Mouse (Mus musculus) gastrocnemius, adult 18-20 months (tissue): ENCODE measurements around the gene Dus2. TPM values are rescaled to one million over a fixed set of nuclear protein-coding genes. Genes with fewer than 3 reads are reported as not detected.

ENCODE experiments used
- DNase-seq: peaks from one replicate; pipeline ENCODE4 v3.0.0; 2021; ENCODE audit warnings: low spot score
- total RNA-seq, 2 experiments: library from RNA; stranded (reverse); gene quantifications; 2 replicates each; pipeline ENCODE4 v1.2.3; 2021

Dus2 gene
- total RNA-seq, 2 experiments from 2014 or later = 9.6 to 10.4 TPM

- DNase-seq = no peak
Measured at GRCm38 (mm10) chr8:106043055-106043454, 51.9 kb downstream of the Dus2 start.

- peak; percentile 69 for DNase-seq
Measured at GRCm38 (mm10) chr8:106044151-106044550, 53.0 kb downstream of the Dus2 start.

GRCm38 (mm10) chr8:106046872-106047559, 55.9 kb downstream of the Dus2 start:
- DNase-seq = no peak

- DNase-seq = no peak
Measured at GRCm38 (mm10) chr8:106047854-106048630, 56.9 kb downstream of the Dus2 start.

GRCm38 (mm10) chr8:106049840-106050239, 58.7 kb downstream of the Dus2 start:
- DNase-seq = no peak

GRCm38 (mm10) chr8:106051068-106051467, 59.9 kb downstream of the Dus2 start:
- no peak for DNase-seq

GRCm38 (mm10) chr8:106052510-106053089, 61.5 kb downstream of the Dus2 start:
- DNase-seq = no peak

GRCm38 (mm10) chr8:106054190-106054811, 63.2 kb downstream of the Dus2 start:
- no peak for DNase-seq

- no peak for DNase-seq
Measured at GRCm38 (mm10) chr8:106055038-106055437, 63.9 kb downstream of the Dus2 start.

GRCm38 (mm10) chr8:106056455-106056982, 65.4 kb downstream of the Dus2 start:
- no peak for DNase-seq

- DNase-seq = peak; percentile 95
Measured at GRCm38 (mm10) chr8:106058731-106059612, 67.8 kb downstream of the Dus2 start, which contains the start of gene Nfatc3. Gene Nfatc3 (plus strand): TSS chr8:106058840.

GRCm38 (mm10) chr8:106059613-106060371, 68.7 kb downstream of the Dus2 start:
- DNase-seq = peak; percentile 66

GRCm38 (mm10) chr8:106060521-106060920, 69.4 kb downstream of the Dus2 start:
- DNase-seq = no peak

- DNase-seq = no peak
Measured at GRCm38 (mm10) chr8:106061686-106062085, 70.5 kb downstream of the Dus2 start.

- no peak for DNase-seq
Measured at GRCm38 (mm10) chr8:106063046-106063445, 71.9 kb downstream of the Dus2 start.

GRCm38 (mm10) chr8:106066721-106067120, 75.6 kb downstream of the Dus2 start:
- no peak for DNase-seq

GRCm38 (mm10) chr8:106069565-106069964, 78.4 kb downstream of the Dus2 start:
- DNase-seq = peak; percentile 25

GRCm38 (mm10) chr8:106072113-106072512, 81.0 kb downstream of the Dus2 start:
- no peak for DNase-seq

GRCm38 (mm10) chr8:106074236-106074635, 83.1 kb downstream of the Dus2 start:
- DNase-seq = no peak

GRCm38 (mm10) chr8:106074659-106075058, 83.5 kb downstream of the Dus2 start:
- DNase-seq = no peak
